Mouse (Mus musculus) gonadal fat pad, adult 2 months (tissue): ENCODE data around the gene Thap3. TPM values are rescaled to one million over a fixed set of nuclear protein-coding genes. Genes with fewer than 3 reads are reported as not detected.

Experiments used
- DNase-seq: peaks from one replicate; pipeline ENCODE4 v3.0.0-alpha.2; 2012; ENCODE audit warnings: low read depth
- polyA plus RNA-seq: library from polyadenylated mRNA; depleted of rRNA; stranded (reverse); fragments of >200 nt; gene quantifications from 2 replicates; pipeline ENCODE4 v1.2.3, GENCODE M21; 2012

The Thap3 gene
- polyA plus RNA-seq, 1 experiment: 51.3 TPM

DNA sequence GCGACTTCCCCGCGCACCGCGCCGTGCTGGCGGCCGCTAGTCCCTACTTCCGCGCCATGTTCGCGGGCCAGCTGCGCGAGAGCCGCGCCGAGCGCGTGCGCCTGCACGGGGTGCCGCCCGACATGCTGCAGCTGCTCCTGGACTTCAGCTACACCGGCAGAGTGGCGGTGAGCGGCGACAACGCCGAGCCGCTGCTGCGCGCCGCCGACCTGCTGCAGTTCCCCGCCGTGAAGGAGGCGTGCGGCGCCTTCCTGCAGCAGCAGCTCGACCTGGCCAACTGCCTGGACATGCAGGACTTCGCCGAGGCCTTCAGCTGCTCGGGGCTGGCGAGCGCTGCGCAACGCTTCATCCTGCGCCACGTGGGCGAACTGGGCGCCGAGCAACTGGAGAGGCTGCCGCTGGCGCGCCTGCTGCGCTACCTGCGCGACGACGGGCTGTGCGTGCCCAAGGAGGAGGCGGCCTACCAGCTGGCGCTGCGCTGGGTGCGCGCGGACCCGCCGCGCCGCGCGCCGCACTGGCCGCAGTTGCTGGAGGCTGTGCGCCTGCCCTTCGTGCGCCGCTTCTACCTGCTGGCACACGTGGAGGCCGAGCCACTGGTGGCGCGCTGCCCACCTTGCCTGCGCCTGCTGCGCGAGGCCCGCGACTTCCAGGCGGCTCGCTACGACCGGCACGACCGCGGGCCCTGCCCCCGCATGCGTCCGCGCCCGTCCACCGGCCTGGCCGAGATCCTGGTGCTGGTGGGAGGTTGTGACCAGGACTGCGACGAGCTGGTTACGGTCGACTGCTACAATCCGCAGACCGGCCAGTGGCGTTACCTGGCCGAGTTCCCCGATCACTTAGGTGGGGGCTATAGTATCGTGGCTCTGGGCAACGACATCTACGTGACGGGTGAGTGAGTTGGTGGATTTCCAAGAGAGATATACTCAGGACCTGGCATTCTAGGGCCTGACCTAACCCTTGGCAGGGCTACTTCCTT lies 20.6 kb upstream of the Thap3 start:
- no peak for DNase-seq

DNA sequence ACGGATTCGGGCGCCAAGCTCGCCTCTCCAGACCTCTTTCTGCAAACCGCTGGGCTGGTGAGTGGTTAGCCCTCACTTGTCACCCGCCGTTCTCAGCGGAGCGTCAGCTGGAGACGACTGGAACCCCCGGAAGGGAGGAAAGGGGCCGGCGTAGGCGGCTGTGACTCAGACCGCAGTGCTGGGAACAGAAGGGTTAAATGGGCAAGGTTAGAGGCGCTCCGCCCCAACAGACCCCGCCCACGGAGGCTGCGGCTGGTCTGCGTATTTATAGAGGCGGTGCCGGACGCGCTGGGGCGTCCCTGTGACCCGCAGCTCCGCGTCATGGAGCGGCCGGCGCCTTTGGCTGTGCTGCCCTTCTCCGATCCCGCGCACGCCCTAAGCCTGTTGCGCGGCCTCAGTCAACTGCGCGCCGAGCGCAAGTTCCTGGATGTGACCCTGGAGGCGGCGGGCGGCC lies 19.9 kb upstream of the Thap3 start, which contains the start of gene Klhl21:
Gene Klhl21 (plus strand): TSS at position 182 of the 454 bp plus-strand sequence.
- no peak for DNase-seq

DNA sequence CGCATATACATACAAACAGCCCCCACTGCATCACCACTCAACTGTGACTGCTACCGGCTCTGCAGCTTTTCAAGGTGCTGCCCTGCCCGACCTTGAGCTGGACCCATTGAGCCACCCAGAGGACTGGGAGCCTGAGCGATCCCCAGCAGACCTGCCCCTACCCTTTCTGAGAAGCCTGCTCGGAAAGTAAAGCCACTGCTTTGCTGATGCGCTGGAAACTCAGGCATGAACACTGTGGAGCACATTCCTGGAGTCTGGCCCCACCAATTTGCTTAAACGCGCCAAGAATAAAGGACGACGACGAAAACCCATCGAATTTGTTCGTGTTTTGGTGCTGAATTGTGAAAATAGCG lies 19.3 kb upstream of the Thap3 start:
- DNase-seq: no peak

DNA sequence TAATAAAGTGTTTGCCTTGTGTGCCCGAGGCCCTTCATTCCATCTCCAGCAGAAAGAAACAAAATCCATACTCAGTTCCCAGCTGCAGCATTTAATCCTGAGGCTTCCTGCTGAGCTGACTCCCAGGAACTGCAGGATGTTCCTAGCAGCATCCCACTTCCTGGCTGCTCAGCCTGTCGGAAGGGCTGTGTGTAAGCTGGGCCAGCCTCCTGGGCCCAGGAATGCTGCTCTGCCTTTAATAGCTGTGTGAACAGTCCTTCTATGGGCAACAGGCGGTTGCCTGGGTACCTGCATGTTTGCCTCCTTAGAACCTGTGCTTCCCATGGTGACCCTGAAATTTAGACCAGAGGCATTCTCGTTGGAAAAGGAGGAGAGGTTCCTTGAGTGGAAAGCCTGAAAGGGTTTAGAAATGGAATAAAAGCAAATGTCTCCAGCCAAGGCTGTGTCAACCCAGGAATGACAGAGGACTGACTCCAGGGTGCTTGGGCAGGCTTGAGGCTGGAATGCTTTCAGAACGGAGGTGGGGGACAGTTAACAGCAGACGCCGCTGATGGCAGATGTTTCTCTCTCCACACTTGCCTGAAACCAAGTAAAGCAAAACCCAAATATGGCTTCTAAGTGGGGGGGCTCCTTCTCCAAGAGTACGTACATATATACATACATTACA lies 18.8 kb upstream of the Thap3 start:
- no peak for DNase-seq

DNA sequence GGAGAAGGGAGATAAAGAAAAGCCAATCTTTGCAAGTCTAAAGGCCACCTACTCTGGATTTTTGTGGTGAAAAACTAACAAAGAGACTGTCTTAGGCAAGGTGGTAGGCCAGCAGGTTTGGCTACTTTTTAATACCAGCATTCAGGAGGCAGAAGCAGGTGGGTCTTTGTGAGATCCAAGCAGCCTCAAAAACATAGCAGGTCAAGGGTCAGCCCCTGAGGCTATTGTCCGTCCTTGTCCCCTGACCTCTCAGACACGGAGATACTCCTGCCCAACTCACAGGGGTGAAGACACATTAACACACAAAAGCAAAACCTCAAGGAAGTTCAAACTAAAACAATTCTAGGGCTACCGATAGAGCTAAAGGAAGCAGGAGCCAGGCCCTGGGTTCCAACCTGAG lies 18.0 kb upstream of the Thap3 start:
- no peak for DNase-seq

DNA sequence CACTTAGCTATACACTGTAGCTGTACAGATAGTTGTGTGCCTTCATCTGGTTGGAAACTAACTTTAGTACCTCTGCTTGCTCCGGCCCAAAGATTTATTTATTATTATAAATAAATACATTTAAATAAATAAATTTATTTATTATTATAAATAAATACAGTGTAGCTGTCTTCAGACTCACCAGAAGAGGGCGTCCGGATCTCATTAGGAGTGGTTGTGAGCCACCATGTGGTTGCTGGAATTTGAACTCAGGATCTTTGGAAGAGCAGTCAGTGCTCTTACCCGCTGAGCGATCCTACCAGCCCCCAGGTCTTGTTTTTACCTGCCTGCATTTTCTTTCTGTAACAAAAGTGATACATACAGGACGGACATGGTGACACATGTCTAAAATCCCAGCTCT lies 17.3 kb upstream of the Thap3 start:
- no peak for DNase-seq

DNA sequence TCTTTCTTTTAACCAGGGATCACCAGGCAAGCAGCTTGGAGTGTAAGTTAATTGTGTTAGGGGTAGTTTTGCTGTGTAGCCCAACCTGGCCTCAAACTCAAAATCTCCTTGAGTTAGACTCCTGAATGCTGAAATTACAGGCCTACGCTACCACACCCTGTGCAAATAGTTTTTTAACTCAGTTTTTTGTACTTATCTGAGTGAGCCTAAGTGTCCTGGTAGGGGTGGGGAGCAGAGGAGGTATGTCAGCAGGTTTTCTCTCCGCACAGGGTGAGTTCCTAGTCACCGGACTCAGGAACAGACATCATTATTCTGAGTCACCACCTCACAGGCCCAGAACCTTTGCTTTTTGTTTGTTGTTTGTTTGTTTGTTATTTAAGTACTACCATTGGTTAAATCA lies 13.3 kb upstream of the Thap3 start:
- DNase-seq: no peak

DNA sequence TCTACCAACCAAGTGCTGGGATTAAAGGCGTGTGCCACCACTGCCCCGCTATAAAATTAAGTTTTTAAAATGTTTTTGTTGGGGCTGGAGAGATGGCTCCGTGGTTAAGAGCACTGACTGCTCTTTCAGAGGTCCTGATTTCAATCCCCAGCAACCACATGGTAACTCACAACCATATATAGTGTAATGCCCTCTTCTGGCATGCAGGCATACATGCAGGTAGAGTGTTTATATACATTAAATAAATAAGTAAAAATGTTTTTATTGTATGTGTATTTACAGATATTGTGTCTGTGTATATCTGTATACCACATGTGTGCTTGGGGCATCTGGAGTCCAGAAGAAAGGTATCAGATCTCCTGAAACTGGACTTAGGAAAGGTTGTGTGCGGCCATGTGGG lies 12.5 kb upstream of the Thap3 start:
- DNase-seq: no peak

DNA sequence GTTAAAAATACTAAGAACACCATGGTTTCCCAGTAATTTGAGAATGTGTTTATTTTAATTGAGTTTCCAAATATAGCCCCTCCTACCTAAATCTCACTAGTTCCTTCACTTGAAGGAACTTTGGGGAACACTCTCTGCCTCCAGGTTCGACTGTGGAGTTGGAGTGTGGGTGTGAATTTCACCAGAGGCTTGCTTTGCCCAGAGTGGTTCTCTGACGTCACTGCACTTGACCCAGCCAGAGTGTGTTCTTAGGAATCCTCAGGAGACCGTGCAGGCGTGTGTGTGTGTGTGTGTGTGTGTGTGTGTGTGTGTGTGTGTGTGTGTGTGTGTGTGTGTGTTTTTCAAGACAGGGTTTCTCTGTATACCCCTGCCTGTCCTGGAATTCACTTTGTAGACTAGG lies 12.1 kb upstream of the Thap3 start:
- DNase-seq: no peak

DNA sequence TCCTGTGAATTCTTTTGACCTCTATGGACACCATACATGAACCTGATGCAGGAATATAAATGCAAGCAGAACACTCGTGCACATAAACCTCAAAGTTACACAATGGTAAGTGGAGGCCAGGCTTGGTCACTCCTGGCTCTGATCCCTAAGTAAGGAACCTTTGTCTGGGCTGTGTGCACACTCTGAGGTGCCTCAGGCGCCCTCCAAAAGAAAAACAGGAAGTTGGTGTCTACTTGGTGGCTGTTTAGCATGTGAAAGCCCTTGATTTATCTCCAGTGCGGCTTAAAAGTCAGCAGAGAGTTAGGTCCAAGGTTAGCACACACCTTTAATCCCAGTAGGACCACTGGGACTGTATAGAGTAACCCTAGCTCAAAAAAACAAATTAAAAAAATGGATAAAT lies 10.7 kb upstream of the Thap3 start:
- no peak for DNase-seq

DNA sequence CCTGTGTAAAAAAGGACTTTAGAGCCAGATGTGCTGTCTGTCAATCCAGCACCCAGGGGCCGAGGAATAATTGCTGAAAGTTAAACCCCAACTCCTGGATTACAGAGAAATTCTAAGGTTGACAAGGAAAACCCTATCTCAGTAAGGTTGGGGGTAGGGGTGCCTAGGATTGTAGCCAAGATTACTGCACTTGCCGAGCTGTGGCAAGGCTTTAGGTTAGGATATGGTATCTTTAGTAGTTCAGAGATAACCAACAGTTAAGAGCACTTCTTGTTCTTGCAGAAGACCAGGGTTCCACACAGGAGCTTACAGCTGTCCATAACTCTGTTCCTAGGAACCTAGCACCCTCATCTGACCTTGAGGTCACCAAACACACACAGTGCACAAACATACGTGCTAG lies 8.9 kb upstream of the Thap3 start:
- DNase-seq: no peak

DNA sequence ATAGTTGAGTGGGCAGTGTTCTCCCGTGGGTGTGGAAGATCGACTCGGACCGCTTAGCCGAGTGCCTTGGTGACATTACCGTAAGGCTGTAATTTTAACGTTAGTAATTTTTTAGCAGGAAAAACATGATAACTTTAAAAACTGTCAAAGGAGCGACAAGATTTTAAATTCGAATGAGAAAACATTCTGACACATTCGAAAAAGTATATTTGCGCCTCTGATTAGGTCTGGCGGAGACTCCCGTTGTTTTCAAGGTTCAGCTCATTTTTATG lies 8.1 kb upstream of the Thap3 start:
- DNase-seq: no peak

DNA sequence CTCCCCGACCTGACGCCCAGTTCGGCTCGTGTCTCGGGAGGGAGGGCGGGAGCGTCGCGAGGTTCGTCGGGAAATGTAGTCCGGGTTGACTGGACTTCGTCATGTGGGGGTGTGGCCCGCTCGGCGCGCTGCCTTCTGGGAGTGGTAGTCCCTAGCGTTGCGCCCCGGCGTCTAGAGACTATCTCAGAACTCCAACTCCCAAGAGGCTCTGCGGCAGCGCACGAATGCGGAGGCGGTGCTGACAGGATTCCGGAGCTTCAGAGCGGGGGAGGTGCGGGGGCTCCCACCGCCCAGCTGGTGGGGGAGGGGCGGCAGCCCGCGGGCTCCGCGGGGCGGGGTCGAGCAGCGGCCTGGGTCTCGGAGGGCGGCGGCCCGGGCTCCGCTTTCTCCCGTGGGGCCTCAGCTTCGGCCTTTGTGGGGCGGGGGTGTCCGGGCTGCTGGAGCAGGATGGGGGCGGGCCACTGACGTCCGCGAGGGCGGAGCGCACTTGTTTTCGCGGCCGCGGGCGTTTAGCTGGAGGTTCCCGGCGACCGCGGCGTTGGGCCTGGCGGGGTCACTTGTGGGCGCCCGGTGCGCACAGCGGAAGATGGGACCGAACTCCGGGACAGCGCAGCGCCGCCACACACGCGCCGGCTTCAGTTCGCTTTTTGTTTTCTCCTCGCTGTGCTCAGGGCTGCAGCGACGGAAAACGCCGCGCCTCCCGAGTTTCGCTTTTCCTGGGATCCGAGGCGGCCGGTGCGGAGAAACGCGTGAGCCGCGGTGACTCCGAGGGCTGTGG lies 7.6 kb upstream of the Thap3 start, which contains the start of gene Phf13:
Gene Phf13 (minus strand): TSS at position 86 of the 778 bp plus-strand sequence.
- DNase-seq: peak; percentile 72

DNA sequence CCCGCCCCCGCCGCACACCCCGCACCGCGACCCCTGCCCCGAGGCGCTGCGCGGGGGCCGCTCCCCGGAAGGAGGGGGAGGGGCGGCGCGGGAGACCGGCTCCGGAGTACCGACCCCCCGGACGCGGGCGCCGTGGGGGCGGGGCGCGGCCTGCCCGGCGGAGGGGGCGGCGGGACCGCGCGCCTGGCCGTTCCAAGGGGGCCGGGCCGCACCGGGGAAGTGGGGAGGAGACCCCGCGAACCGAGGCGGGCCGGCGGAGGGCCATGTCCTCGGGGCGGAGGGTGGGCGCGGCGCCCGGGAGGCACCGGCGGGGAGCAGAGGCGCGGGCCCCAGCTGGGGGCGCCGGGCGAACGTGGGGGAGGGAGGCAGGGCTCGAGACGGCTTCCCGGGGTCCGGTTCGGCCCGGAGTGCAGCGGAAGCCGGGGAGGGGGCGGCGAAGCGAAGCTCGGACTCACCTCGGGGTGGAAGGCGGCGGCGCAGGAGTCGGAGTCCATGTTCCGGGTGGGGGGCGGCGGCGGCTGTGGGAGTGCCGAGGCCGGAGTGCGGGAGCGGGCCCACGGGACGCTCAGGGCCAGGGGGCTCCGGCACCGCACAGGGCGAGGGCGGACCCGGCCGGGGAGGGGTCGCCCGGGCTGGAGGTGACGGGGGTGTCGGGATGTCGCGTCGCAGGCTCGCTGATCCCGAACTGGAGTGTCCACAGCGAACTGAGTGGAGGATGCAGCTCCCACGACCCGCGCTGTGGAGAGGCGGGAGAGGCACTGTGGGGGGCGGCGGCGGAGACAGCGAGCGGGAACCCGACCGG lies 6.8 kb upstream of the Thap3 start:
- no peak for DNase-seq

DNA sequence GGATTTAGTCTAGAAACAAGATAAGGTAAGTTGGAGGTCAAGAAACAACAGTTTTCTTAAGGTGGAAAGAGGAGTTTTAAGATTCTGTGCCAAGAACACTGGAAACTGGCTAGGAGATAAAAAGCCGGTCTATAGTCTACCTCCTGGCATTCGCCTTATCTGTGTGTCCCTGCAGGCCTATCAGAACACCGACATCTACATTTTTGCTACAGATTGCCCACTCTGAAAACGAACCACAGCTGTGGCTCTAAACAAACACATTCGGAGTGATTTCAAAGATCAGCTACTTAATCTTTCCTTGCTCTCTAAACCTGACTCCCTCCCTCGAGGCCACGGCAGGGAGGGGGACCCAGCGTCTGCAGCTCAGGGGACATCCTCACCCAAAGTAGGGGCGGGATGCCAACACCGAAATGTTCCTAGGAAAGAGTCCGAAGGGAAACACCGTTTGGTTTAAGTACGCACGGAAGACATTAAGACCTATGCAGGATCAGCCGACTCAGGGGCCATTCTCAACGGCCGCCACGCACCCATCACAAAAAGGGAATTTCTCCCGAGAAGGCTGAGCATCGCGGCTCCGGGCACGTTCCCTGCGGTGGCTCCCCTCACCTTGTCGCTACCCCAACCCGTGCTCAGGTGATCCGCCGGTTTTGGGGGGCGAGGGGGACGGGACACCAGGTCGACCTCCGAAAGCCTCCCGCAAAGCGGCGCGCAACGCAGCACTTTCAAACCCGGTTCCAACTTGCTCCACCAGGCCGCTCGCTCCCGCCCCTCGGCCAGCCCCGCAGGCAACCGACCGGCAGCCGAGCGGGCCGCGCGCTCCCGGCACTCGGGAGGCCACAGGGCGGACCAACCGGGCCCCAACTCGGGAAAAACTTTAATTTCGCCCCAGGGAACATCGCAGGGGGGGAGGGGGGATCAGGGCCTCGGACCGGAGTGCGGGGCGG lies 5.7 kb upstream of the Thap3 start:
- DNase-seq: no peak

DNA sequence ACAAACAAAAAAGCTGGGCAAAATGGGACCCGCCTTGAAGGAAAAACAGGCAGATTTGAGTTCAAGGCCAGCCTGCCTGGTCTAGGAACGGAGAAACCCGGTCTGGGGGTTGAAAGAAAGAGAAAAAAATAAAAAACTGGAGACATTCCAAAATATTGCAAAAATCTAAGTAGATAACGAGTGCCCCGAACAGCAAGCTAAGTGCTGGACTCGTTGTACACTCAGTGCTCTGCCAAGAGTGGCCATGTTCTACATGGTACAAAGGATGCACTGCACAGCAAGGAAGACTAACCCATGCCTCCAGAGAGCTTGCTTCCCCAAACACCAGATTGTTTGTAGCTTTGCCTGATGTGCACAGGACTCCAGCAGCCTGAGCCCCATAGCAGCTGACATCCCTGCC lies 4.2 kb upstream of the Thap3 start:
- DNase-seq: no peak

DNA sequence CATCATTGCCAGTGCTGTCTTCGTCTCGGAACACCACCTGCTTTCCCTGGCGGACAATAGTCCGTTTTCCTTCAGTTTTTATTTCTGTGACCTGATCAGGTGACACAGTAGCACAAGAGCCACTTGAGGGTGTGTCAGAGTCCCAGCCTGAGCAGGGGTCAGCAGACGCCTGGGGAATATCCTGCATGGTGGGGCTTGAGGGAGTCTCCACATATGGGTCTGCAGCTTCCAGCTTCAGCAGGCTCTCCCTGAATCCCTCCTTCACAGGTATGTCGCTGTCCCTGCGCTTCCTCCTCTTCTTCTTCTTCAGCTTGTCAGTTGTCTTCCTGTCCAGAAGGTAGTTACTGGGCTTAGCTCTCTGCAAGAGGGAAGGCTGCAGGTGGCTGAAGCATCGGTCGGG lies 3.3 kb upstream of the Thap3 start:
- no peak for DNase-seq

DNA sequence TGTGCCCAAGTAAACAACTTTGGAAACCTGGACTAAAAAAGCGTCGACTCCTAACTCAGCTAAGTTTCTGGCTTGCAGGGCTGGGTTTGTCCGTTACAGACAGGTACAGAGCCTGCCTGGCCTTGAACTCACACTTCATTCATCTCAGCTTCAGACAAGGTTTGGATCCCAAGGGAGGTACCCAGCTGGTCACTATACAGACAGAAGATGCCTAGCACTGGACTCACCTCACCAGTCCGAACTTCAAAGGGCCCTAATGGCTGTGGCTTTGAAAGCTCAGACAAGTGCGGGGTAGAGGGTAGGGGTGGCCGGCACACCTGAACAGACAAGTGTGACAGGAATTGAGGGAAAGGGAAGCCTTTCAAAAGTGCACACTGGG lies 302 bp upstream of the Thap3 start:
- DNase-seq: no peak

DNA sequence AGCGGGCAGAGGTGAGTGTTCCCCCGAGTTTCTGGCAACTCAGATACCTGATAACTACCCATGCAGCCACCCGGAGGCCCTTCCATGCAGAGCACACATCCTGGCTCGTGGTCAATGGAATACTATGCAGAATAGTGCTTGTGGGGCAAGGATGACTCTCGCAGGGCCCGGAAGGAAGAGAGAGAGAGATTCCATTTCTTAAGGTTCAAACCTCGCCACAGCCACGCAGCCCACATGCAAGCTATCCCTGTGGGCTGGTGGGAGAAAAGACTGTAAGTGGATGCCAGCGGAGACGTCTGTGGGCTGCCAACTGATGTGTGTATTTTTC lies 819 bp downstream of the Thap3 start:
- no peak for DNase-seq

DNA sequence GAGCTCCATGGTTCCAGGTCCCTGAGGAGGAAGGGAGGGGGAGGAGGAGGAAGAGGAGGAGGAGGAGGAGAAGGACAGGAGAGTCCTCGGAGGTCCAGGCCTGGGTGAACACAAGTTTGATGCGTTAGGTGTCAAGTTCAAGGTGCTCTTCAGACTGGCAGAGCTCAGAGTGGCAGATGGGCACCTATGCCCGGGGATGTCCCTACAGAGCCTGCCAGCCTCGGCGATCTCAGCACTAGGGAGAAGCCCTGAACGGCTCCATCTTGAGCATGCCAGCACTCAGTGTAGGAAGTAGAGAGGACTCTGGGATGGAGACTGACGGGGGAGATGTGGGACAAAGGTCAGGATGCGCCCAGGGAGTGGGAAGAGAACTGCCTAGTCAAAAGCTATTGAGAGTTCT lies 2.1 kb downstream of the Thap3 start:
- DNase-seq: no peak

DNA sequence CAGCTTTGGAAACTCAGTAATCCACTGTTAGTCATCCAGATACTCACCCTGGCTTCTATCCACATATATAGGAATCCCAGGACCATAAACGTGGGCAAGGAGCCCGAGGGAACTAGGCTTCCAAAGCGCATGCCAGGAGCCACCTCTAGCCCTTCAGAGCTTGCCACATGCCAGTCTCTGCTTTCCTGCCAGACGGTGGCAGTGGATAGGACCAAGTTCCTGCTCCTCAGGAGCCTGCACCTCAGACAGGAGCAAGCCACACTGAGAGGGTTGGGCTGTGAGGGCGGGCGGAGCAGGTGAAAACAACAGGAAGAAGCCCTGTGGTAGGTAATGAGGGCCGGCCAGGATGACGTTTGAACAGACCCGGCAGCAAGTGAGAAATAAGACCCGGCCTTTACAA lies 2.9 kb downstream of the Thap3 start:
- no peak for DNase-seq
